ENCODE assay signal across 19 mouse cellular contexts in the genomic region with DNA sequence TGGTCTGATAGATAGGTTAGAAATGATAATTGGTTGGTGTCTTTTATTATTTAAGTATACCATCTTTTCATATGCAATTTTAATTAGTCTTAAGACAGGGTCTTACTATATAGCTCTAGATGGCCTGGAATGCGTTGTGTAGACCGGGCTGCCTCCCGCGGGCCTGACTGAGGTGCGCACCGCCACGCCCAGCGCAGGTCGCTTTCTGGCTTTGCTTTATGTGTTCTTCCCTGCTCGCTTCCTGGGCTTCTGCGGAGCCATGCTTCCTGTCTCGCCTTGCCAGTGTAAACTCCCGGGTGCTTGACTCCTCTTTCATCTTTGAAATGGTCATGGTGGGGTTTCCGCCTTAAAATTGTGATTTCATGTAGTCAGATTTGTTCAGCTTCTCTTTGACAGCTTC. TPM values are rescaled to one million over a fixed set of nuclear protein-coding genes. Genes with fewer than 3 reads are reported as not detected.
DNase-seq lines count a peak whose midpoint lies in the region; ATAC-seq lines count a peak whose summit lies in the region.
"Had no signal": no experiment of that assay in that cellular context is flagged by ENCODE, and none has a peak within 500 bp of the region (broad histone marks: within the 10 kb centered on the region; RNA-seq: fewer than 3 reads in every experiment).

No protein-coding gene starts in this region.

- ATAC-seq in lung, embryonic 15.5 days (ENCODE audit: borderline replicate concordance, extremely low read depth, low FRiP score, low TSS enrichment) = no peak
- ATAC-seq: activated CD4-positive, CD25-positive, alpha-beta regulatory T cell, adult 4 months; forebrain, embryonic 15.5 days had no signal

- no peaks in the 10 kb centered on the region for H3K27me3 ChIP-seq in lung, embryonic 15.5 days
- H3K27me3 ChIP-seq: forebrain, embryonic 15.5 days; heart, embryonic 15.5 days had no signal

- H3K4me2 ChIP-seq in lung, embryonic 15.5 days = peak overlapping the region; percentile 20; the same call in 1 of the 2 replicates
- H3K4me2 ChIP-seq: forebrain, embryonic 15.5 days; heart, embryonic 11.5 days; heart, embryonic 15.5 days; hindbrain, embryonic 14.5 days had no signal

- H3K27ac ChIP-seq in lung, embryonic 15.5 days = no peak overlapping the region
- H3K27ac ChIP-seq: forebrain, embryonic 15.5 days; heart, embryonic 15.5 days; hindbrain, embryonic 10.5 days; hindbrain, embryonic 14.5 days had no signal

- H3K4me1 ChIP-seq in lung, embryonic 15.5 days = peaks cover 19% of the 10 kb centered on the region

- H3K4me3 ChIP-seq in lung, embryonic 15.5 days = no peak overlapping the region
- H3K4me3 ChIP-seq: forebrain, embryonic 15.5 days; heart, embryonic 15.5 days; hindbrain, embryonic 10.5 days had no signal

- H3K36me3 ChIP-seq in lung, embryonic 15.5 days = peaks cover 3% of the 10 kb centered on the region; the same call in 1 of the 2 replicates
- H3K36me3 ChIP-seq: forebrain, embryonic 15.5 days; heart, embryonic 15.5 days had no signal

- no peak for DNase-seq in lung, postnatal 14 days
- peak; percentile 58 for DNase-seq in ZHBTc4 (ENCODE audit: low read depth, low spot score)
- DNase-seq in lung, postnatal 25 days (ENCODE audit: low spot score) = peak; percentile 16
- no peak for DNase-seq in cerebellum, postnatal 36 days
- no peak for DNase-seq in heart, postnatal 4 days
- DNase-seq: adrenal gland, postnatal 25 days; cerebellum, adult 18-20 months; cerebellum, adult 9-11 months; gastrocnemius, postnatal 36 days; heart, adult 11 months; heart, postnatal 14 days had no signal

- WGBS in lung, embryonic 15.5 days = 58% methylated on average over 14 of the region's 14 CpGs

- no peak overlapping the region for H3K9ac ChIP-seq in lung, embryonic 15.5 days
- H3K9ac ChIP-seq: forebrain, embryonic 15.5 days; heart, embryonic 15.5 days; hindbrain, embryonic 14.5 days had no signal

- H3K9me3 ChIP-seq in lung, embryonic 15.5 days = no peaks in the 10 kb centered on the region
- H3K9me3 ChIP-seq: forebrain, embryonic 15.5 days; G1E; heart, embryonic 15.5 days; hindbrain, embryonic 10.5 days had no signal

RNA-seq across cellular contexts. Expression of gene Med9, which starts 4.9 kb away (rescaled TPM):
- polyA plus RNA-seq in lung, embryonic 15.5 days (2015; fragmentation: Nextera tagmentation; extraction: Ambion mirVana) = 49.9 and 51.9 TPM in 2 replicates
- 10 to 100 TPM; 27.5 to 30.2 TPM for total RNA-seq in heart, postnatal 4 days (2021)

RNA-seq across cellular contexts. Expression of gene Rasd1, which starts 11.9 kb away (rescaled TPM):
- polyA plus RNA-seq in lung, embryonic 15.5 days (2015; fragmentation: Nextera tagmentation; extraction: Ambion mirVana) = 2.5 and 3.3 TPM in 2 replicates
- 1 to 10 TPM; 4.0 to 4.4 TPM for total RNA-seq in heart, postnatal 4 days (2021)
- polyA plus RNA-seq: G1E had no signal

Comparison
In these comparisons a context has a peak if more than half of its experiments do, and no peak if none do; other contexts are left out.
1. DNase-seq: peak in ZHBTc4 (single experiment) and lung, postnatal 25 days (single experiment); none in lung, postnatal 14 days (single experiment), cerebellum, postnatal 36 days (0 of 2) and heart, postnatal 4 days (single experiment).